ENCODE assay signal across 9 mouse cellular contexts in genomic region chr14:121422664-121423340, GRCm38 (mm10). TPM values are rescaled to one million over a fixed set of nuclear protein-coding genes. Genes with fewer than 3 reads are reported as not detected.
DNase-seq lines count a peak whose midpoint lies in the region; ATAC-seq and TF ChIP-seq lines count a peak whose summit lies in the region.
"Had no signal": no experiment of that assay in that cellular context is flagged by ENCODE, and none has a peak within 500 bp of the region (broad histone marks: within the 10 kb centered on the region; RNA-seq: fewer than 3 reads in every experiment).

No protein-coding gene starts in this region.

- ATAC-seq in neural tube, embryonic 15.5 days (ENCODE audit: low FRiP score) = no peak

- peak overlapping the region; percentile 87 for H3K27ac ChIP-seq in bone marrow macrophage, adult 2 months (ENCODE audit: insufficient read depth, low read depth, low read length)
- no peak overlapping the region for H3K27ac ChIP-seq in neural tube, embryonic 15.5 days (replicated peaks)
- H3K27ac ChIP-seq: neural tube, embryonic 12.5 days had no signal

- no peaks in the 10 kb centered on the region for H3K27me3 ChIP-seq in neural tube, embryonic 15.5 days (replicated peaks)
- H3K27me3 ChIP-seq: neural tube, embryonic 12.5 days had no signal

- peak; percentile 59 for DNase-seq in CD4-positive, CD25-positive, alpha-beta regulatory T cell, adult 2 months (ENCODE audit: low read depth, low spot score)
- DNase-seq in heart, postnatal 4 days = peak; percentile 45
- peak; percentile 82 for DNase-seq in lung, postnatal 36 days
- no peak for DNase-seq in left cerebral cortex, postnatal 36 days (ENCODE audit: low spot score in 2 of 2)
- no peak for DNase-seq in right cerebral cortex, postnatal 14 days
- DNase-seq in gastrocnemius, postnatal 4 days (ENCODE audit: low spot score in 2 of 2) = no peak

- 76% methylated on average over 4 of the region's 4 CpGs for WGBS in neural tube, embryonic 15.5 days

- H3K4me2 ChIP-seq in neural tube, embryonic 15.5 days = no peak overlapping the region
- H3K4me2 ChIP-seq: neural tube, embryonic 12.5 days had no signal

- peaks cover 40% of the 10 kb centered on the region for H3K4me1 ChIP-seq in bone marrow macrophage, adult 2 months (ENCODE audit: control insufficient read depth, insufficient read depth, low read length)
- H3K4me1 ChIP-seq in neural tube, embryonic 15.5 days = no peaks in the 10 kb centered on the region
- H3K4me1 ChIP-seq: neural tube, embryonic 12.5 days had no signal

- no peak for TF ChIP-seq POLR2A in bone marrow macrophage, adult 2 months (IDR thresholded peaks at IDR 0.05; ENCODE audit: borderline replicate concordance, low read depth, low read length)

- peak overlapping the region; percentile 33 for H3K4me3 ChIP-seq in bone marrow macrophage, adult 2 months (ENCODE audit: insufficient read depth, low read length)
- H3K4me3 ChIP-seq in neural tube, embryonic 15.5 days (replicated peaks) = no peak overlapping the region
- H3K4me3 ChIP-seq: neural tube, embryonic 12.5 days had no signal

- no peak overlapping the region for H3K9ac ChIP-seq in neural tube, embryonic 15.5 days (replicated peaks)
- H3K9ac ChIP-seq: neural tube, embryonic 12.5 days had no signal

- no peaks in the 10 kb centered on the region for H3K9me3 ChIP-seq in neural tube, embryonic 15.5 days (replicated peaks)
- H3K9me3 ChIP-seq: neural tube, embryonic 12.5 days had no signal

- intact Hi-C loops in left cerebral cortex, postnatal 36 days (cut with DNase I) = no loop called here

- TF ChIP-seq CTCF in bone marrow macrophage, adult 2 months (IDR thresholded peaks at IDR 0.05; ENCODE audit: low read depth, low read length) = no peak

- no peaks in the 10 kb centered on the region for H3K36me3 ChIP-seq in neural tube, embryonic 15.5 days
- H3K36me3 ChIP-seq: neural tube, embryonic 12.5 days had no signal

RNA-seq across cellular contexts. Expression of gene Stk24, which starts 43.0 kb away (rescaled TPM):
- polyA plus RNA-seq in bone marrow macrophage, adult 2 months (2012; ENCODE audit: insufficient read depth, insufficient read length, missing spikeins) = 97.7 and 101 TPM in 2 replicates
- total RNA-seq in heart, postnatal 4 days (2021) = 10 to 100 TPM; 84.8 to 93.5 TPM
- total RNA-seq in left cerebral cortex, postnatal 36 days (2021) = 10 to 100 TPM; 59.9 to 60.6 TPM
- polyA plus RNA-seq in neural tube, embryonic 15.5 days (2015; fragmentation: Nextera tagmentation; extraction: Ambion mirVana) = 15.2 and 22.0 TPM in 2 replicates
- total RNA-seq in gastrocnemius, postnatal 4 days (2021) = 10 to 100 TPM; 57.8 to 61.6 TPM

Comparison
In these comparisons a context has a peak if more than half of its experiments do, and no peak if none do; other contexts are left out.
1. DNase-seq: peak in CD4-positive, CD25-positive, alpha-beta regulatory T cell, adult 2 months (single experiment), heart, postnatal 4 days (single experiment) and lung, postnatal 36 days (single experiment); none in left cerebral cortex, postnatal 36 days (0 of 2), right cerebral cortex, postnatal 14 days (single experiment) and gastrocnemius, postnatal 4 days (0 of 2).